Mouse (Mus musculus) thymus, postnatal 10 days (tissue): ENCODE data around the gene Arl13b.

ENCODE experiments used
- DNase-seq, 2 experiments: peaks; one replicate each; pipeline ENCODE4 v3.0.0; 2021; ENCODE audit warnings: low spot score in 2 of 2

The Arl13b gene

DNA sequence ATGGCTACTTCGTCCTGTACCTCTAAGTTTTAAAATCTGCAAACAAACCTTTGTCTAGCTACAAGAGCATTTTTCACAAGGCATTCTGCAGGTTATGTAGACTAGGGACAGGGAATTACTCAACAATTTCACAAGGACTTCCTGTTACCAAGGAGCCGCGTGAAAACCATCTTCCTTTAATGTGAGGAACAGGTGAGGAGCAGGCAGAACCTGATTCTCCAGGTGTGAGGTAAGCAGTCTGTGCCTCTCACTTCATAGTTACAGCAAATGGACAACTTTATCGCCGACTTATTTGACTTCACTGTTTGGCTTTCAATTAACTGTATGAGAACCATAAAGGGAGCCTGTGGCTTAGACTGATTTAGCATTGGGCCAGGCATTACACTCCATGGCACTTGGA lies 32.3 kb downstream of the Arl13b start, which contains the start of gene Stx19:
Stx19 (plus strand) TSS at position 186 of the 400 bp plus-strand sequence.
- no peak for DNase-seq

DNA sequence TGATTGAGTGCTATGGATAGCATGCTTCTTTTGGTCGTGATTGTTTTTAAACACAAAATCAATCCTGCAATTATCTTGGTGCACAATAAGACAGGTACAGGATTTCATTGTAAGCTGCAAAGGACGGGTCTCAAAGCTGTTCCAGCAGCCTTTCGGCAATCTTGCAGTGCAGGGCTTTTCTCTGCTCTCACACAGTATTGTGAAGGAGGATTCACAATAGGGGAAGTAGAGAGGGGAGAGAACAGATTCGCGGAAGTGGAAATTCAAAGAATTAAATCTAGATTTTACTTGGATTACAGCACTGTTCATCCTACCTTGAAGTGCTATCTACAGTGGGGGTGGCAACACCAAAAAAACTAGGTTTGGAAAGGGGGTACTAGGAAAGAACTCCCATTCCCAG lies 33.0 kb downstream of the Arl13b start:
- DNase-seq = no peak

GRCm38 (mm10) chr16:62810855-62811254 lies 36.0 kb downstream of the Arl13b start:
- no peak for DNase-seq

DNA sequence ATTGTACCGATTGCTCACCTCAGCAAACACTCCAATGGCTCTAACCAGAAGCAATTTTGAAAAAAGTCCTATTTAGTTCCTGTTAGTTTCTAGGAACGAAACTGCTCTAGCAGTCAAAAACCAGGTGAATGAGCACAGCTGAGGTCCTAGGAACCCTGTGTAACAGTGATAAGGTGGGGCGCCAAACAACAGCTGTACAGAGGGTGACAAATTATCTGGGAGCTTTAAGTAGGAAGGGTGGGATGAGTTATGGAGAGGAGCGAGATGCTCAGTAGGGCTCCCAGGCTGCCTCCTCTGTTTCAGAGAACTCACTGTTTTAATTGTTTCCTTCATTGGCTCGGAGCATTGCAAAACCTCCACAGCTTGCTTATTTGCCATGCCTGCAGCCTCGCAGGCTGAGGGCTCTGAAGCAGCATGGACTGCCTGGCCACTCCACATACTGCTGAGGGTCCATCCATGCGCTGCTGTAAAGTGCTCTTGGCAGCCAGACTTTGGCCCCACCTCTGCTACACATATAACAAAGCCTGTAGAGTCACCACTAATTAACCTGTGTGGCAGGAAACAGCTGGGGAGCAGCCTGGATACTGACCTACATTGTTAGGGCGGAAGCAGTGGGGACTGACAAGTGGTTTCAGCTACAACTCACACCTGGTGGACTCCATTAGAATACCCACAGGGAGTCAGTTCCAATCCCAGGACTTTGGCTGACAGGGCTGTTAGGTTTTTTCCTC lies 39.4 kb downstream of the Arl13b start:
- peak; percentile 22 to 27 for DNase-seq

DNA sequence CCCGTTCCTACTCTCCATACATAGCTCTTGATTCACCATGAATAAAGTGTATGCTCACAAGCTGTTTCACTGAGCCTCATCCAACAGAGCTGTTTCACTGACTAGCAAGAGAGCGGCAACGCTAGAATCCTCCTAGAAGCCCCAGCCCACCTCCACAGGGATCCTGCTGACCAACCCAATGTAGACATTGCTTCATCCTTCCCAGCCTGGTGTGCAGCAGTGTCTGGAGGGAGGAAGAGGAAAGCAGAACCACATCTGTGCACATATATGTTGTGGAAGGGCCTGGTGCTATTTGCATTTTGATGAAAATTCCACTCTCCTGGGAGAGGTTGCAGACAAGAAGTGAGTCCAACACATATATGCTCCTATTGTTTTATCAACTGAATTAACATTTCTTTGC lies 42.2 kb downstream of the Arl13b start:
- no peak for DNase-seq

DNA sequence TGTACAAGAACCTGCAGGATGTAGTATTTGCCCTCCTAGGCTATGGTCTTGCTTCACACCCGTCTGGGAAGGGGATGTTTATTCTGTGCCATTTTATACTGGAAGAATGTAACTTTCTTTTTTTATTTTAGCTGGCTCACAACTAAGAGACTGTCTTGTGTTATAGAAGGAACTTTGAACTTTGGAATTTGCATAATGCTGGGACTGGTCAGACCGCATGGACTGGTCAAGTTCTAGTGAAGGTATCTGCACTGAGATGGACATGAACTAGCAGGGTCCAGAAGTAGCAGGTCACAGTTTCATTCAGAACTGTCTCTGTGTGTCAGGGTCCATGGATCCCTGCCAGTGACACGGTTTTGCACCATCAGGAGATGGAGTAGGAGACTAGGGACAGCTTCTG lies 47.0 kb downstream of the Arl13b start:
- DNase-seq = no peak

- no peak for DNase-seq
These were observed 47.4 kb downstream of the Arl13b start for GRCm38 (mm10) chr16:62799426-62799825.

- no peak for DNase-seq
These were observed 48.0 kb downstream of the Arl13b start for GRCm38 (mm10) chr16:62798808-62799207.

DNA sequence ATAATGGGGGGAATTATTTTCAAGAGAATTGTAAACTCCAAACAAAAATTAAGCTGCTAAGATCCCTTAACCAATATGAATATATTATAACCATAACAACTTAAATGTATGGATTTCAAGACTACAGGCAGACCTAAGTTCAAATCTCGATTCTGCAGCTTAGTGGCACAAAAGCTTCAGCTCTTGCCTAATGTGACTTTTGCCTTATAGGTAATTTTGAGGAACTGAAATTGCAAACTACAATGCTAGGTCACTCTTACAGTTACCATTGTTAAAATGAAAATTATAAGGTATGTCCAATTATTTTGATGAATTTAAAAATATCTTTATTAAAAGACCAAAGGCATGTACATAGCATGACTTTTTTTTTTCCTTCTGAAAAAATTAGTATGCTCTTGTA lies 50.2 kb downstream of the Arl13b start:
- no peak for DNase-seq

DNA sequence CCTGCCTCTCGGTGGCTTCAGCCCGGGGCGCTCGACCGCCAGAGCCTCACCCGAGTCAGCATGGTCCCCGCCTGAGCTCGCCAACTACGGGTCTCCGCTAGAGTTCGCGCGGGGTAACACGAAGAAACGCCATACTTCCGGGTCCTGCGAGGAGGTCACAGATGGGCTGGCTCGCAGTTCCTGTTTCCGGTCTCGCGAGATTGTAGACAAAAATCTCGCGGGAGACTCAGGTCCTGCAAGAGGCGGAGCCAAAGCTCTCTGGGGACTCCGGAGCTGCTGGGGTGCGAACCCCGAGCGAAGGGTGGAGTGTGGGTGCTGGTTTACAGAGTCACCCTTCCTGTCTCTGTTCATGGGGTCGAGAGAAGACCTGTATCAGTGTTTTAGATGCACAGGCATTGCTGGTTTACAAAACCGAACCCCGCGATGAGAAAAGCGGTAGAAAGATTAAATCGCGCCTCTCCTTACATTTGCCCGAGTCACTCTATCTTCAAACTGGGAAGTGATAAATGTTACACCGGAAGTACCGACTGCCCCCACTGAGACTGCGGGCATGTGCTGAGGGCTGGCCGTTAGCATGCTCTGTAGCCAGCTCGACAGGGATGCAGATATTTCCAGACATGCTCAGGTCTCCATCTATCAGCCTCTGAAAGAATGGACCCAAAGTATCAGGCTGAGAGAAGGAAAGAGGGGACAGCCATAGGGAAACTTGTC lies 60.1 kb downstream of the Arl13b start, which contains the start of gene Nsun3:
Nsun3 (minus strand) TSS at position 198 of the 711 bp plus-strand sequence.
- DNase-seq = peak; percentile 91 to 92

GRCm38 (mm10) chr16:62782229-62782628 lies 64.6 kb downstream of the Arl13b start:
- DNase-seq = peak in 1 of 2 experiments; percentile 36

GRCm38 (mm10) chr16:62778282-62778681 lies 68.6 kb downstream of the Arl13b start:
- no peak for DNase-seq

DNA sequence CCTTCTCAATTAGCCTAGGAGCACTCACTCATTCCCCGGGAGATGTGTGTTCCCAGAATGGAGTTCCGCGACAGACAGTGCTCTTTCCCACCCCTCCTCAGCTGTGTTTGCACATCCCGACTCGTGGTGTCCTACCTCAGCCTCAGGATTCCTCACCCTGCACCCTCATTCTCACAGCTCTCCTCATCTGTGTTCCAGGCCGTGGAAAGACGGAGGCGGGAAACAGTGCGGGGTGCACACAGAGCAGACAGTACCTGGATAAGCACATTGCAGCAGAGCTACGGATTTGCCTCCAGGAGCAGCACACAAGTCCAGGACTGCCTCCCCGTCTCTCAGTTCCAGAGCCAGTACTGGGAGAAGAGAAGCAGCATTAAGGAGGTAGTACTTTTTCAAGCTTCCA lies 70.8 kb downstream of the Arl13b start:
- DNase-seq = no peak

DNA sequence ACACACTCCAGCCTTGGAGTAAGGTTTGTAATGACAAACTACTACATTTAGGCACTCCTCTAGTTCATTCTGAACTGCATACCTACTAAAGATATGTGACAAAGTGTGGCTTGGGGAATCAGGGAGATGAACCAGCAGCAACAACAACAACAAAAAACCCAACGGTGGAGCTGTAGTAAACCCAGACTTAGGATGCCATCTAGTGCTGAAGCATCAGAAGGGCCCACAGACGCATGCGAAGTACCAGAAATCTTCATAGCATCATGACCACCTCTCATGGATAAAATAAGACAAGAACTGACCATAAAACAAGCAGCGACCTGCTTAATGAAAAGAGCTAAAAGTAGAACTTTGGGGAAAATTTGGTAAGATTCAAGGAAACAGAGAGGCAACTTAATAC lies 73.4 kb downstream of the Arl13b start:
- no peak for DNase-seq

GRCm38 (mm10) chr16:62758340-62758739 lies 88.5 kb downstream of the Arl13b start:
- peak; percentile 11 to 40 for DNase-seq

DNA sequence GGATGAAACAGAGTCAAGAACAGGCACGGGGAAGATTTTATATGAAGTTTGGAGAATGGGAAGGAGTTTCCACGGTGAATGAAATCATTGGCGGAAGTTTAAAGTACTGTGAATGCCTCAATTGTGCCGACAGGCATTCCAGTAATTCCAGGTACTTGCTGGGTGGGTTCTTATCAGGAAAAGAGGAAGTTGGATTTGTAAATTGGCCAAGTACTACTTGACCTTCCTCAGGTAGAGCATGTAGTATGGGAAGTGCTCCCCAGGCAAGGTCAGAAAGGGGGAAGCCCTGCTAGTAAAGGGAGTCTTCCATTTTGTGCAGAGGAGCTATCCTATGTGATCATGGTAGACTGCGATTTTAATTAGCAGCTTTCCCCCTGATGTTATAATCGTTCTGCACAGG lies 91.5 kb downstream of the Arl13b start:
- no peak for DNase-seq

GRCm38 (mm10) chr16:62753597-62753996 lies 93.2 kb downstream of the Arl13b start:
- no peak for DNase-seq

- DNase-seq = no peak
These were observed 93.8 kb downstream of the Arl13b start for GRCm38 (mm10) chr16:62753079-62753478.

DNA sequence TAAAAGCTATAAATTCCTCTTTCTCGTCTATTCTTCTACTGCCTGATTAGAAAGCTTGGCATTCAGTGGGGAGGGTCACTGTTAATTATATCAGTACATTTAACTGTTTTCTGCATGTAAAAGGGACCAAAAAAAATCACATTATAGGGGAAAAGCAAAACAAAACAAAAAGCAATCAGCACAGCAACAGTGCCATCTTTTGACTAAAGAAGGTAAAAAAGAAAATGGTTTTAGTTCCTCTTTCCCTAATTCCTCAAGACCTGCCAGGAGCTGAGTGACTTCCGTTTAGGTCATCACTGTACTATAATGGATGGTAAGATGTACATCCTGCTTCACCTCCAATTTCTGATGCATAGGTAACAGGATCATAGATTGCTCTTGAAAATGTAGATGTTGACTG lies 101.0 kb downstream of the Arl13b start:
- no peak for DNase-seq
